Mouse (Mus musculus): Measurements from ENCODE around the gene Plscr2. TPM values are rescaled to one million over a fixed set of nuclear protein-coding genes. Genes with fewer than 3 reads are reported as not detected.
A peak's percentile ranks its signal among the peaks of the same experiment; 100 is the strongest.
"Not testable (repeated sequence)": the region's sequence is repeated elsewhere in the genome, so short reads cannot be mapped to it uniquely, and the experiment has no call there.

Gene Plscr2
- polyA plus RNA-seq, 1 experiment from 2014 or later, result 0.81 TPM

GRCm38 (mm10) chr9:92292922-92293321 lies 17.5 kb downstream of the Plscr2 start:
- H3K4me2 ChIP-seq (ENCODE audit: low read depth, low read length), result no peak overlapping the region
- H3K36me3 ChIP-seq (ENCODE audit: control insufficient read depth, insufficient read depth, low read length), result no peaks in the 10 kb centered on the region
- H3K9ac ChIP-seq (ENCODE audit: low read depth, low read length), result no peak overlapping the region
- H3K4me1 ChIP-seq (ENCODE audit: control insufficient read depth, insufficient read depth, low read length), result no peaks in the 10 kb centered on the region
- WGBS, result 57% methylated on average over 3 of the region's 3 CpGs
- no peaks in the 10 kb centered on the region for H3K9me3 ChIP-seq (ENCODE audit: control insufficient read depth, low read length)
- ATAC-seq, result no peak
- H3K27ac ChIP-seq (ENCODE audit: low read length), result no peak overlapping the region
- H3K27me3 ChIP-seq (replicated peaks; ENCODE audit: control insufficient read depth, insufficient read depth, low read length), result no peaks in the 10 kb centered on the region
- no peak overlapping the region for H3K4me3 ChIP-seq (ENCODE audit: low read length)

- peak; percentile 95 for ATAC-seq
- 67% methylated on average over 2 of the region's 2 CpGs for WGBS
Observed at GRCm38 (mm10) chr9:92293560-92294548, 18.5 kb downstream of the Plscr2 start.

DNA sequence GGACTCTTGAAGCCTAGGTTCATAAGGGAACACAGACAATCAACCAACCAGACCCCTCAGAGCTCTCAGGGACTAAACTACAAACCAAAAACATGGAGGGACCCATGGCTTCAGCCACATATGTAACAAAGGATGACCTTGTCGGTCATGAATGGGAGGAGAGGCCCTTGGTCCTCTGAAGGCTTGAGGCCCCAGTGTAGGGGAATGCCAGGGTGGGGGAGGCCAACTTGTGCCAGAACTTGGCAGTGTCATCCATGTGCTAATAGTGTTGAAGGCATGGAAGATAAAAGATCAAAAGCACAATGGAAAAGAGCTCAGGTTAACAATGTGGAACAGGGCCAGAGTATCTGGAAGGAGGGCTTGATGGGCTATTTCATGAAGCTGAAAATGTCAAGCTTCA lies 22.9 kb downstream of the Plscr2 start:
- no peaks in the 10 kb centered on the region for H3K36me3 ChIP-seq (ENCODE audit: control insufficient read depth, insufficient read depth, low read length)
- no peaks in the 10 kb centered on the region for H3K4me1 ChIP-seq (ENCODE audit: control insufficient read depth, insufficient read depth, low read length)
- no peak overlapping the region for H3K9ac ChIP-seq (ENCODE audit: low read depth, low read length)
- no peaks in the 10 kb centered on the region for H3K27me3 ChIP-seq (replicated peaks; ENCODE audit: control insufficient read depth, insufficient read depth, low read length)
- no peak overlapping the region for H3K4me2 ChIP-seq (ENCODE audit: low read depth, low read length)
- no peak overlapping the region for H3K27ac ChIP-seq (ENCODE audit: low read length)
- H3K4me3 ChIP-seq (ENCODE audit: low read length), result no peak overlapping the region
- no peaks in the 10 kb centered on the region for H3K9me3 ChIP-seq (ENCODE audit: control insufficient read depth, low read length)
- ATAC-seq, result no peak
- WGBS, result 86% methylated on average over 1 of the region's 1 CpGs

More at GRCm38 (mm10) chr9:92293560-92294548, 18.5 kb downstream of the Plscr2 start:
- Histone ChIP-seq H3K4me3 (ENCODE audit: low read length) (no peak overlapping the region), H3K9me3 (ENCODE audit: control insufficient read depth, low read length) (no peaks in the 10 kb centered on the region), H3K9ac (ENCODE audit: low read depth, low read length) (no peak overlapping the region), H3K4me1 (ENCODE audit: control insufficient read depth, insufficient read depth, low read length) (no peaks in the 10 kb centered on the region), H3K36me3 (ENCODE audit: control insufficient read depth, insufficient read depth, low read length) (no peaks in the 10 kb centered on the region), H3K27me3 (replicated peaks; ENCODE audit: control insufficient read depth, insufficient read depth, low read length) (no peaks in the 10 kb centered on the region), H3K4me2 (ENCODE audit: low read depth, low read length) (no peak overlapping the region), H3K27ac (ENCODE audit: low read length) (no peak overlapping the region)

- Histone ChIP-seq H3K9me3 (ENCODE audit: control insufficient read depth, low read length) (no peaks in the 10 kb centered on the region), H3K27ac (ENCODE audit: low read length) (no peak overlapping the region), H3K27me3 (replicated peaks; ENCODE audit: control insufficient read depth, insufficient read depth, low read length) (no peaks in the 10 kb centered on the region), H3K4me2 (ENCODE audit: low read depth, low read length) (no peak overlapping the region), H3K4me1 (ENCODE audit: control insufficient read depth, insufficient read depth, low read length) (0 out of 2 replicates have a peak, but pooled peaks cover 2% of the 10 kb centered on the region), H3K9ac (ENCODE audit: low read depth, low read length) (no peak overlapping the region), H3K36me3 (ENCODE audit: control insufficient read depth, insufficient read depth, low read length) (no peaks in the 10 kb centered on the region), H3K4me3 (ENCODE audit: low read length) (no peak overlapping the region)
- 46% methylated on average over 3 of the region's 3 CpGs for WGBS
- no peak for ATAC-seq
Observed at GRCm38 (mm10) chr9:92301213-92301612, 25.8 kb downstream of the Plscr2 start.

GRCm38 (mm10) chr9:92305075-92305474 lies 29.7 kb downstream of the Plscr2 start:
- H3K9me3 ChIP-seq (ENCODE audit: control insufficient read depth, low read length), result no peaks in the 10 kb centered on the region
- no peak overlapping the region for H3K4me3 ChIP-seq (ENCODE audit: low read length)
- H3K4me1 ChIP-seq (ENCODE audit: control insufficient read depth, insufficient read depth, low read length), result 0 out of 2 replicates have a peak, but pooled peaks cover 2% of the 10 kb centered on the region
- peak; percentile 48 for ATAC-seq
- H3K36me3 ChIP-seq (ENCODE audit: control insufficient read depth, insufficient read depth, low read length), result no peaks in the 10 kb centered on the region
- H3K9ac ChIP-seq (ENCODE audit: low read depth, low read length), result no peak overlapping the region
- H3K4me2 ChIP-seq (ENCODE audit: low read depth, low read length), result no peak overlapping the region
- WGBS, result 69% methylated on average over 8 of the region's 8 CpGs
- H3K27ac ChIP-seq (ENCODE audit: low read length), result no peak overlapping the region
- no peaks in the 10 kb centered on the region for H3K27me3 ChIP-seq (replicated peaks; ENCODE audit: control insufficient read depth, insufficient read depth, low read length)

DNA sequence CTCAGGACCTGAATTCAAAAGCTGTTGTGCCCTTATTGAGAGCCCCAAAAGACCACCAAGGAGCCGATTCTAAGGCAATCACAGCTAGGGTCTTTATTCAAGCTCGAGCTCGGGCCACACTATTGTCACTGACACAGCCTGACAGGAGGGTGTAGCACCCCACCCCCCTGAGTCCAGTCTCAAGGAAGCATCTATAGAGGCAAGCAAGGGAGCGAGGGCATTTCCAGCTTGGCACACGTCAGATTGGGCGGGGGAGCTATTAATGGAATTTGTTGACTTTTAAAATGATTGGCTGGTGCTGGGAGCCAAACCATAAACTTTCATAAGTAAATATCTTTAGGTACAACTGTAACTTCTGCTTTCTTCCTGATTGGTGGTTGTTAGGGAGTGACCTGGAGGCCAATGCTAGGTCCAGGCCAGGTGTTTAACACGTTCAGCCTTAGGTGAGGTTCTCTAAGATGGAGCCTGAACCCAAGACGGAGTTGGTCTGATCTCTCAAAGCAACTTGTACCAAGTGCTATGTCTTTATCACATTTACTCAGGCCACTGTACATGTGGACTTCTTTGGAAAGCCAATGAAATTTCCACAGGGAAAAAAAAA lies 30.3 kb downstream of the Plscr2 start:
- no peak overlapping the region for H3K4me3 ChIP-seq (ENCODE audit: low read length)
- WGBS, result 75% methylated on average over 8 of the region's 8 CpGs
- H3K27me3 ChIP-seq (replicated peaks; ENCODE audit: control insufficient read depth, insufficient read depth, low read length), result no peaks in the 10 kb centered on the region
- H3K9ac ChIP-seq (ENCODE audit: low read depth, low read length), result no peak overlapping the region
- H3K9me3 ChIP-seq (ENCODE audit: control insufficient read depth, low read length), result no peaks in the 10 kb centered on the region
- H3K4me2 ChIP-seq (ENCODE audit: low read depth, low read length), result no peak overlapping the region
- ATAC-seq, result peak; percentile 75
- H3K36me3 ChIP-seq (ENCODE audit: control insufficient read depth, insufficient read depth, low read length), result no peaks in the 10 kb centered on the region
- no peak overlapping the region for H3K27ac ChIP-seq (ENCODE audit: low read length)
- H3K4me1 ChIP-seq (ENCODE audit: control insufficient read depth, insufficient read depth, low read length), result 0 out of 2 replicates have a peak, but pooled peaks cover 2% of the 10 kb centered on the region

DNA sequence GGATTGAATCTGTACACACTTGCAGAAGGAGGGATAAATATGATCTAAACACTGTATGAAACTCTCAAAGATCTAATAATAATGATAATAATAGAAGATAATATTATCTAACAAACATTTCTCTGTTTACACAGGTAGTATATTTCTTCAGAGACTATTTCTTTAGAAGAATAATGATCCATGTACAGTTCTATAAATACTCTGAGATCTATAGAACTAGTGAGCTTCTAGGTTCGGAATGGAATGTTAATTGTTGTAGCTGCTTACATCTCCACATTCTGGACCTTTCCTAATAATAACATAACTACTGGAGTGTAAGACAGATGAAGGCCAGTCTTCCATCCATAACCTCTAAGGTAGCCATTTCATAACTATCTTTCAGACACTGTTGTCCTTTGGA lies 33.7 kb downstream of the Plscr2 start, which contains the start of gene 1700057G04Rik:
TSS of gene 1700057G04Rik (plus strand) at position 301 of the 400 bp plus-strand sequence.
- Histone ChIP-seq H3K36me3 (ENCODE audit: control insufficient read depth, insufficient read depth, low read length) (no peaks in the 10 kb centered on the region), H3K9ac (ENCODE audit: low read depth, low read length) (no peak within 1 kb of the TSS), H3K4me1 (ENCODE audit: control insufficient read depth, insufficient read depth, low read length) (0 out of 2 replicates have a peak, but pooled peaks cover 2% of the 10 kb centered on the region), H3K4me3 (ENCODE audit: low read length) (no peak within 1 kb of the TSS), H3K27me3 (replicated peaks; ENCODE audit: control insufficient read depth, insufficient read depth, low read length) (no peaks in the 10 kb centered on the region), H3K4me2 (ENCODE audit: low read depth, low read length) (no peak within 1 kb of the TSS), H3K27ac (ENCODE audit: low read length) (no peak within 1 kb of the TSS), H3K9me3 (ENCODE audit: control insufficient read depth, low read length) (no peaks in the 10 kb centered on the region)
- WGBS, result 79% methylated on average over 1 of the region's 1 CpGs
- no peak for ATAC-seq

DNA sequence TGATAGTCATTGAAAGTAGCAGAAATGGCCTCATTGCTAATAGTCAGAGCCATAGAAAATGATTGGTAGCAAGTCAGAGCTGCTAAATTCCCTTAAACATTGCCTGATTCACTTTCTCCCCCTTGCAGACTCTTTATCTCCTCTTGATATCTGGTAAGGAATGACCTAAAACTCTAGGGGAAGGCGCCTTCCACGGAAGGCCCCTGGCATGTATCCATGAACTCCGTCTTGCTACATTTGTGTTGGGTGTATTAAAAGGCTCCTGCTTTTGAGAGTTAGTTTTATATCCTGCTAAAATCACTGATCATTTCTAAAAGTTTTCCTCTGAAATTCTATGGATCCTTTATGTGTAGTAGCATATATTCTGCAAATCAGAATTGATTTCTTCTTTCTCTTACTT lies 41.4 kb downstream of the Plscr2 start:
- no peak overlapping the region for H3K4me2 ChIP-seq (ENCODE audit: low read depth, low read length)
- H3K9me3 ChIP-seq (ENCODE audit: control insufficient read depth, low read length), result no peaks in the 10 kb centered on the region
- no peak for ATAC-seq
- 78% methylated on average over 3 of the region's 3 CpGs for WGBS
- H3K4me1 ChIP-seq (ENCODE audit: control insufficient read depth, insufficient read depth, low read length), result no peaks in the 10 kb centered on the region
- no peaks in the 10 kb centered on the region for H3K27me3 ChIP-seq (replicated peaks; ENCODE audit: control insufficient read depth, insufficient read depth, low read length)
- H3K36me3 ChIP-seq (ENCODE audit: control insufficient read depth, insufficient read depth, low read length), result no peaks in the 10 kb centered on the region
- H3K27ac ChIP-seq (ENCODE audit: low read length), result no peak overlapping the region
- H3K9ac ChIP-seq (ENCODE audit: low read depth, low read length), result no peak overlapping the region
- no peak overlapping the region for H3K4me3 ChIP-seq (ENCODE audit: low read length)

DNA sequence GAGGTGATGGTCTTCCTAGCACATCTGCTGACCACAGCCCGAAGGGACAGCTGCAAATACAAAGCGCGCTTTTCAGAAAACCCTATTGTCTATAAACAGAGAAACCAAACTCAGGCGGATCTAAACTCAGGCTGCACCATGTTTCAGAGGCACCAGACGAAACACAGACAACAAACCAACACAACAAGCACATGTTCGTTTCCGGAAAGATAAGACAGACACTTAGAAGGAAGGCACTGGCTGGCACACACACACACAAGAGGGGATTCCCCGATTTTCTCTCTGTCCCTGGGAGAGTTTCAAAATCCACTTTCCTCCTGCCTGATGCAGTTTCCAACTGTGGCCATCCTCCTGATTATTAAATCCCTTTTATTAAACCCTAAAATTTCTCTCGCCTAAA lies 50.5 kb downstream of the Plscr2 start:
- H3K9ac ChIP-seq (ENCODE audit: low read depth, low read length); H3K27ac ChIP-seq (ENCODE audit: low read length); H3K4me1 ChIP-seq (ENCODE audit: control insufficient read depth, insufficient read depth, low read length); H3K4me2 ChIP-seq (ENCODE audit: low read depth, low read length); H3K36me3 ChIP-seq (ENCODE audit: control insufficient read depth, insufficient read depth, low read length); H3K9me3 ChIP-seq (ENCODE audit: control insufficient read depth, low read length); H3K4me3 ChIP-seq (ENCODE audit: low read length); H3K27me3 ChIP-seq (replicated peaks; ENCODE audit: control insufficient read depth, insufficient read depth, low read length); ATAC-seq: not testable (repeated sequence)
- 69% methylated on average over 9 of the region's 9 CpGs for WGBS
